Mouse (Mus musculus) lung, adult 18-20 months (tissue): Measurements from ENCODE around the gene Tcl1.
"Not testable (repeated sequence)": the region's sequence is repeated elsewhere in the genome, so short reads cannot be mapped to it uniquely, and the experiment has no call there.

Source experiments
- DNase-seq, 2 experiments: peaks; one replicate each; pipeline ENCODE4 v3.0.0; 2022; ENCODE audit warnings: mixed read lengths in 2 of 2

Gene Tcl1

GRCm38 (mm10) chr12:105222601-105223319 is at the start of gene Tcl1:
Gene Tcl1 (minus strand): TSS chr12:105222793.
- no peak for DNase-seq

GRCm38 (mm10) chr12:105271016-105271965 is 48.7 kb upstream of the Tcl1 start:
- DNase-seq, result no peak

- DNase-seq, result no peak
Measured at GRCm38 (mm10) chr12:105267076-105267475, 44.5 kb upstream of the Tcl1 start.

GRCm38 (mm10) chr12:105266096-105266495 is 43.5 kb upstream of the Tcl1 start:
- no peak for DNase-seq

GRCm38 (mm10) chr12:105259221-105259620 is 36.6 kb upstream of the Tcl1 start:
- no peak for DNase-seq

GRCm38 (mm10) chr12:105258787-105259186 is 36.2 kb upstream of the Tcl1 start:
- no peak for DNase-seq

- DNase-seq, result no peak
Measured at GRCm38 (mm10) chr12:105253796-105254195, 31.2 kb upstream of the Tcl1 start.

GRCm38 (mm10) chr12:105248763-105249233 is 26.2 kb upstream of the Tcl1 start:
- no peak for DNase-seq

- no peak for DNase-seq
Measured at GRCm38 (mm10) chr12:105239060-105239459, 16.5 kb upstream of the Tcl1 start.

GRCm38 (mm10) chr12:105235091-105235490 is 12.5 kb upstream of the Tcl1 start:
- no peak for DNase-seq

GRCm38 (mm10) chr12:105234362-105234761 is 11.8 kb upstream of the Tcl1 start:
- no peak for DNase-seq

GRCm38 (mm10) chr12:105224621-105225320 is 2.2 kb upstream of the Tcl1 start:
- no peak for DNase-seq

GRCm38 (mm10) chr12:105217101-105217760 is 5.4 kb downstream of the Tcl1 start:
- no peak for DNase-seq

- DNase-seq, result no peak
Measured at GRCm38 (mm10) chr12:105209231-105209630, 13.4 kb downstream of the Tcl1 start.

GRCm38 (mm10) chr12:105208441-105208840 is 14.2 kb downstream of the Tcl1 start:
- no peak for DNase-seq

GRCm38 (mm10) chr12:105207071-105207470 is 15.5 kb downstream of the Tcl1 start:
- no peak for DNase-seq

- DNase-seq, result not testable (repeated sequence)
Measured at GRCm38 (mm10) chr12:105201657-105202056, 20.9 kb downstream of the Tcl1 start, which contains the start of gene Tcl1b4. Gene Tcl1b4 (plus strand): TSS chr12:105201957.

- not testable (repeated sequence) for DNase-seq
Measured at GRCm38 (mm10) chr12:105199684-105200497, 22.7 kb downstream of the Tcl1 start.

- not testable (repeated sequence) for DNase-seq
Measured at GRCm38 (mm10) chr12:105190743-105191142, 31.9 kb downstream of the Tcl1 start, which contains the start of gene Tcl1b3. Gene Tcl1b3 (plus strand): TSS chr12:105191043.

- not testable (repeated sequence) for DNase-seq
Measured at GRCm38 (mm10) chr12:105188980-105189379, 33.6 kb downstream of the Tcl1 start.

GRCm38 (mm10) chr12:105181040-105181644 is 41.5 kb downstream of the Tcl1 start:
- not testable (repeated sequence) for DNase-seq
